Mouse (Mus musculus) intestine, embryonic 16.5 days (tissue): ENCODE measurements at regions not wholly inside any gene's neighbourhood (a gene's known extent, or its start where the extent isn't known, plus 50 kb on each side); places are given as distances from the start of the nearest gene placed in this dataset.

Experiments
- ATAC-seq: fragments of 200-750 bp; cut with Nextera tagmentation; 2 replicates; pipeline ENCODE4 v1.8.0; 2017; ENCODE audit warnings: moderate TSS enrichment, moderate library complexity
- H3K27ac ChIP-seq: fragments of 300-500 bp; sonication (generic); 2 replicates; pipeline ENCODE4 v1.5.1; 2014; ENCODE audit warnings: mild to moderate bottlenecking, low read length
- H3K27me3 ChIP-seq: fragments of 300-500 bp; sonication (generic); replicated peaks from 2 replicates; pipeline ENCODE4 v1.6.1; 2014; ENCODE audit warnings: low read length, control low read depth, mixed read lengths; ENCODE audit not compliant: control insufficient read depth, insufficient read depth
- H3K36me3 ChIP-seq: fragments of 300-500 bp; sonication (generic); 2 replicates; pipeline ENCODE4 v1.6.1; 2014; ENCODE audit warnings: low read length, control low read depth; ENCODE audit not compliant: control insufficient read depth, insufficient read depth
- H3K4me1 ChIP-seq: fragments of 300-500 bp; sonication (generic); 2 replicates; pipeline ENCODE4 v1.6.1; 2014; ENCODE audit warnings: low read length, control low read depth, mixed read lengths; ENCODE audit not compliant: control insufficient read depth, insufficient read depth
- H3K4me2 ChIP-seq: fragments of 300-500 bp; sonication (generic); 2 replicates; pipeline ENCODE4 v1.6.1; 2014; ENCODE audit warnings: low read depth, low read length, control low read depth
- H3K4me3 ChIP-seq: fragments of 300-500 bp; sonication (generic); 2 replicates; pipeline ENCODE4 v1.5.1; 2014; ENCODE audit warnings: mild to moderate bottlenecking, low read length
- H3K9ac ChIP-seq: fragments of 300-500 bp; sonication (generic); 2 replicates; pipeline ENCODE4 v1.6.1; 2014; ENCODE audit warnings: low read depth, low read length
- H3K9me3 ChIP-seq: fragments of 300-500 bp; sonication (generic); 2 replicates; pipeline ENCODE4 v1.6.1; 2016; ENCODE audit warnings: low read length, control low read depth; ENCODE audit not compliant: control insufficient read depth
- WGBS: fragments of 180-500 bp; shearing (Covaris S2); extraction: QIAGEN DNeasy Blood & Tissue Kit; methylation state at CpG from one replicate; pipeline ENCODE4 v1.1.7; 2014; 5-methylcytosine and 5-hydroxymethylcytosine counted together

DNA sequence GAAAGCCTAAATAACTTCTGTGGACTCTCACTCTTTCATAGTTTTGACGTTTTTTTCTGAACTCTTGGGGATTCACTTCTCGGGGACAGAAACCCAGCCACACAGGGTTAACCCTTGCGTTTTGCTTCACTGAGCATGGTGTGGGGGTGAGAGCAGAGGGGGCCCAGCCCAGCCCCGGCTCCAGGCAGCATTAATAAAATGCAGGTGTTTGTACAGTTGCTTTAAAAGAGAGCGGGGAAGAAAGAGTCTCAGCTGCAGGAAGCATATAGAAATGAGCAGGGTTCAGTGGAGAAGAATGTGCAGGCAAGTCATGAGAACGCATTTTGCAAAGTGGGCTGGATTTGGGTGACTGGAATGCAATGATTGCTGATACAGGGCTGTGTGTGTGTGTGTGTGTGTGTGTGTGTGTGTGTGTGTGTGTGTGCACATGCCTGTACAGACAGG, 91.8 kb downstream of the Zfp36l1 start:
- ATAC-seq = no peak
- H3K4me2 ChIP-seq = no peak overlapping the region
- no peak overlapping the region for H3K4me3 ChIP-seq
- H3K27me3 ChIP-seq = no peaks in the 10 kb centered on the region
- no peak overlapping the region for H3K9ac ChIP-seq
- H3K4me1 ChIP-seq = peaks cover 19% of the 10 kb centered on the region
- no peaks in the 10 kb centered on the region for H3K9me3 ChIP-seq
- H3K36me3 ChIP-seq = no peaks in the 10 kb centered on the region
- 28% methylated on average over 6 of the region's 6 CpGs for WGBS
- peak overlapping the region; percentile 43; the same call in 1 of the 2 replicates for H3K27ac ChIP-seq

DNA sequence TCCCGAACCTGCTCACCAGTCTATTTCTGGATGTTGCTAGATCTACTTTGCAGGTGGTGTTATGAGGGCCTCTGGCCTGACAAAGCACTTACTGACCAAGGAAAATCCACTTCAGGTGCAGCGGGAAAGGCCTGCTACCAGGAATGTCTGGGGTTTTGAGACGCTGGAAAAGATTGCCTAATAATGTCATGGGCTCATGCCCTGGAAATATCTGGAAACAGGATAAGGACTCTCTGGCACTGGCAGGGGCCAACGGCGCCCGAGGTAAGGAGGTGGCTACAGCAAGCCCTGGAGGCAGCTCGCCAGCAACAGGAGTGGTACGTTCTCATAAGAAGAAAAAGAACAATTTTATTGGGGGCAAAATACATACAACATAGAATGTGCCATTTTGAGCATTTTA, 94.7 kb downstream of the Zfp36l1 start:
- ATAC-seq = no peak
- WGBS = 85% methylated on average over 8 of the region's 8 CpGs
- Histone ChIP-seq H3K4me2 (no peak overlapping the region), H3K9me3 (no peaks in the 10 kb centered on the region), H3K9ac (no peak overlapping the region), H3K4me3 (no peak overlapping the region), H3K4me1 (peaks cover 29% of the 10 kb centered on the region), H3K27me3 (no peaks in the 10 kb centered on the region), H3K36me3 (no peaks in the 10 kb centered on the region), H3K27ac (no peak overlapping the region)

DNA sequence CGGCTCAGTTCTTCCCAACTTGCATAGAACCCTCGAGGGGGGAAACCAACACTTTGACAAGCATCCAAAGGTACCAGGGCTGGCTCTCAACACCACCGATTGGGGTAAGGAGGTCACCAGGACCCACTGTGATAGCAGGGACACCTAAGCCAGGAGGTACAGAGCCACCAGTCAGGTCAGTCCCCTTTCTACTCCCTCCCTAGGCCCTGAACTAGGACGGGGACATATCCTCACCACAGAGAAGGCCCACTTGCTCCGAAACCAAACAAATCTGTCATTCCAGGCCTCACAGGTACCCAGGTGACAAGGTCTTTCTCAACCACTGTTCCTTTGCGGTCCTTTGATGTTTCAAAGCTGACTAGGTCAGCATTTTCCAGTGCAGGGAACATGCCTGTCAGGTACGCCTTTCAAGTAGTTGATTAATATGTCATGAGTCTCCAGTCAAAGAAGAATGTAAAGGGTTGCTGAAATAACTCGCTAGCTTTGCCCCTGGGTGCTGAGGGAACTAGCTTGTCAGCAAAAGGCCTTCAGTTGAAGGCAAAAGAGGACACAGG, 95.4 kb downstream of the Zfp36l1 start:
- H3K4me3 ChIP-seq = no peak overlapping the region
- no peaks in the 10 kb centered on the region for H3K9me3 ChIP-seq
- H3K4me1 ChIP-seq = peaks cover 22% of the 10 kb centered on the region
- no peak overlapping the region for H3K9ac ChIP-seq
- ATAC-seq = 0 out of 2 replicates have a peak, but pooled peaks have one; percentile 16
- 78% methylated on average over 8 of the region's 8 CpGs for WGBS
- no peaks in the 10 kb centered on the region for H3K36me3 ChIP-seq
- no peak overlapping the region for H3K27ac ChIP-seq
- H3K4me2 ChIP-seq = no peak overlapping the region
- H3K27me3 ChIP-seq = no peaks in the 10 kb centered on the region

DNA sequence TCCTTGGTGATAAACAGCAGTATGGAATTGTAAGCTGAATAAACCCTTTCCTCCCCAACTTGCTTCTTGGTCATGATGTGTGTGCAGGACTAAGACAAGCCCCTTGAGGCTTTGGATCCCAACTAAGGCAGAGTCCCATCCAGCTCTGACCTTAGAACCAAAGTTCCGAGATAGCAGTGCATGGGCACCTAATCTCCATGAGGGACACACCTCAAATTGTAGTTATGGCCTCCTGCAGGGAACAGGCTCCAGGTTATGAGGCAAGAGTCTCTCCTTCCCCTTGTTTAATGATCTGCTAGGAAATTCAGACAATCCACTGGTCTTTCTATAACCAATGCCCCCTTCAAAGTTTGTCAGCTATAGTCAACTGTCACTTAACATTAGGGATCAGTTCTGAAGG, 96.9 kb downstream of the Zfp36l1 start:
- H3K9me3 ChIP-seq = no peaks in the 10 kb centered on the region
- H3K4me2 ChIP-seq = no peak overlapping the region
- H3K27ac ChIP-seq = 0 out of 2 replicates have a peak overlapping the region, but pooled peaks have one; percentile 7
- peak; percentile 71 for ATAC-seq
- no peak overlapping the region for H3K4me3 ChIP-seq
- whole genome bisulfite sequencing = 83% methylated on average over 1 of the region's 1 CpGs
- H3K4me1 ChIP-seq = peaks cover 16% of the 10 kb centered on the region
- no peaks in the 10 kb centered on the region for H3K27me3 ChIP-seq
- no peaks in the 10 kb centered on the region for H3K36me3 ChIP-seq
- no peak overlapping the region for H3K9ac ChIP-seq

DNA sequence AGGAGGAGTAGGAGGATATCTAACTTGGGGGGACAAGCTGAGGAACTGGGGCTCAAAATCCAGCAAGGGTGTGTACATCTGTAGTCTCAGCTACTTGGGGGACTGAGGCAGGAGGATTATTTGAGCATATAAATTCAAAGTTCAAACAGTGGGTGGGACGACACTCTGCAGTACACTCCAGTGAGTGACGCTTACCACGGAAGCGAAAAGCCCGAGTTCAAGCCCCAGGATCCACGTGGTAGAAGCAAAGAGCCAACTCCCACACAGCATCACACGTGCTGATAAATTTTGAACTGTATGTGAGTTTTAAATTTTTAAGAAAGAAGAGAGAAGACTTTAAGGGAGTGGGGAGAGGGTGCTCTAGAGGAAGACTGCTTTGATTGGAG, 98.2 kb downstream of the Zfp36l1 start:
- WGBS = 51% methylated on average over 7 of the region's 7 CpGs
- Histone ChIP-seq H3K9ac (peak overlapping the region; percentile 45; the same call in 1 of the 2 replicates), H3K36me3 (no peaks in the 10 kb centered on the region), H3K27ac (peak overlapping the region; percentile 89), H3K4me1 (peaks cover 16% of the 10 kb centered on the region), H3K4me3 (no peak overlapping the region), H3K4me2 (peak overlapping the region; percentile 21; the same call in 1 of the 2 replicates), H3K27me3 (no peaks in the 10 kb centered on the region), H3K9me3 (no peaks in the 10 kb centered on the region)
- peak; percentile 22; the same call in 1 of the 2 replicates for ATAC-seq

DNA sequence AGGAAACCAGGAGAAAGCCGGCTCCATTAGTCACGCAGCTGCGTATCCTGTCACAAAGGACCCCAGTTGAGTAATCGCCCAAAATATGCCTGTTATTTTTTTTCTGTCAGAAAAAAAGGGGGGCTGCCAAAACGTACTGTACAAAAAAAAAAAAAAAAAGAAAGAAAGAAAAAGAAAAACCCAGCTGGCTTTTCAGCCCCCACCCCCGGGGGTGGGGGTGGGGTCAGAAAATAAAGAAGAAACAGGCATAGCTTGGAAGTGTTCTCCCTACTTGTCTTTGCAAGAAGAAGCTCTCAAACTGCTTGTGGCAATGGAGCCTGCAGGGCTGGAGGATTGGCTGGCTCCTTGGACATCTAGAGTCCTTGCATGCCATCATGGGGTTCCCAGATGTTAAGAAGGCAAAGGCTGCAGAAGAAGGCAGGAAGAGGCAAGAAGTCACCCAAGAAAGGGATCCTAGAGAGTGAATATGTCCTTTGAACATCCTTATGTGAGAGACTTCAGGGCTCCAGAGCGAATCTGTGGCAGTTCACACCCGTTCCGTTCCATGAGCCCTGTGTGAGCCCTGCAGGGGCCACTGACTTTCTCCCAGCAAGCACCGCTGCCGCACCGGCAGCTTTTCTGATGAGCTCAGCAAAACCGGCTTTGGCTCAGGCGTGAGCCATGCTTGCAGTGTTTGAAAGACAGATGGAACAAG, 98.8 kb downstream of the Zfp36l1 start:
- peak overlapping the region; percentile 89 for H3K27ac ChIP-seq
- whole genome bisulfite sequencing = 26% methylated on average over 14 of the region's 14 CpGs
- peaks cover 16% of the 10 kb centered on the region for H3K4me1 ChIP-seq
- no peaks in the 10 kb centered on the region for H3K36me3 ChIP-seq
- H3K9ac ChIP-seq = peak overlapping the region; percentile 45
- peak overlapping the region; percentile 4; the same call in 1 of the 2 replicates for H3K4me3 ChIP-seq
- no peaks in the 10 kb centered on the region for H3K9me3 ChIP-seq
- no peaks in the 10 kb centered on the region for H3K27me3 ChIP-seq
- peak overlapping the region; percentile 21 for H3K4me2 ChIP-seq
- ATAC-seq = peak; percentile 51

DNA sequence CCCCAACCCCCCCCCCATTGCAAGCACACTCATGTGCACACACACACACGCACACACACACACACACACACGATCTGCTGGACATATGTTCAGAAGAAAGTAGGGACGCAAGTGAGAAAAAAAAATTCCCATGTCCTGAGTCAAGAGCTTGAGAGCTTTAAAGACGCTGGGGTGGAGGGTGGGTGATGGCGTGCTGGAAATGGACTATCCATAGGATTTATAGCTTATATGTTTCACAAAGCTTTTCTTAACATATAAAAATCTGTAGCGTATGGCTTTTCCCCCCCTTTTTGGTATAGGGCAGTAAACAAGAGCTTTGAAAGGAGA, 99.3 kb downstream of the Zfp36l1 start:
- no peak overlapping the region for H3K9ac ChIP-seq
- peaks cover 16% of the 10 kb centered on the region for H3K4me1 ChIP-seq
- H3K9me3 ChIP-seq = no peaks in the 10 kb centered on the region
- no peaks in the 10 kb centered on the region for H3K27me3 ChIP-seq
- no peak for ATAC-seq
- H3K36me3 ChIP-seq = no peaks in the 10 kb centered on the region
- no peak overlapping the region for H3K4me2 ChIP-seq
- H3K4me3 ChIP-seq = no peak overlapping the region
- H3K27ac ChIP-seq = peak overlapping the region; percentile 38; the same call in 1 of the 2 replicates
- 52% methylated on average over 6 of the region's 6 CpGs for WGBS

DNA sequence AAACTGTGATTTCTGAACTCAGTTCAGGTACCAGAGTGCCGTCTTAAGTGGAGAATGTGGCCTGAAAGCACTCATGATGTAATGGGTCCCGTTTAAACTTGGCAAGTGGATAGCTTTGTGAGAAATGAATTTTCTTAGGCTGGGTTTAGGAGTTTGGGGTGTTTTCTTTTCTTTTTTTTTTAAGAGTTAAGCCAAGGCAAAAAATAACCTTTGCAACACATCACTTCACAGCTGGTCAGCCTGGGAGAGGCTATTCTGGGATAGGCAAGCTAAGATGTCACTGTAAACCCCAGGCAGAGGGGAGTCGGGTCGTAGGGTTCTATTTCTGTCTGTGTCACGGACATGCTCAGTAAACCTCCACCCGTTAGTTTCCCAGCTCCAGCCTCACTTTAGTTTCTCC, 100.9 kb downstream of the Zfp36l1 start:
- no peak overlapping the region for H3K27ac ChIP-seq
- H3K4me1 ChIP-seq = peaks cover 16% of the 10 kb centered on the region
- WGBS = 82% methylated on average over 6 of the region's 6 CpGs
- no peak overlapping the region for H3K4me3 ChIP-seq
- H3K9me3 ChIP-seq = no peaks in the 10 kb centered on the region
- H3K36me3 ChIP-seq = no peaks in the 10 kb centered on the region
- no peak overlapping the region for H3K9ac ChIP-seq
- ATAC-seq = no peak
- H3K4me2 ChIP-seq = no peak overlapping the region
- no peaks in the 10 kb centered on the region for H3K27me3 ChIP-seq

DNA sequence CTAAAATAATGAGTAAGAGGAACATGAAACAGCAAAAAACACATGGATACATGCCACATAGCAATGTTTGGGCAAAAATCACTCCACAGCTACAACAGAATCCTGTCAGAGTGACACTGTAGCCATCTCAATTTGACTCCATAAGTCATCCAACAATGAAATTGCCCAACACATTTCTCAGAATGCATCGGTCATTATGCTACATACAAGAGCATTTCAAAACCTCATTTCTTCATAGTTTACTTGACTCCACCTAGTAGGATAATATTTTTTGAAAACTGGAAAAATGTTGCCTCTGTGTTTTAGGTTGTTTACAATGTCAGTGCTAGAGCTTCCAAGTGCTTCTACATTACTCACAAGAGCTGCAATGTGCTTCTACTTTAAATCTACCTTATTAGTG, 101.9 kb downstream of the Zfp36l1 start:
- H3K4me3 ChIP-seq = no peak overlapping the region
- H3K4me2 ChIP-seq = no peak overlapping the region
- H3K27ac ChIP-seq = no peak overlapping the region
- H3K4me1 ChIP-seq = peaks cover 12% of the 10 kb centered on the region
- no peak overlapping the region for H3K9ac ChIP-seq
- H3K27me3 ChIP-seq = no peaks in the 10 kb centered on the region
- no peaks in the 10 kb centered on the region for H3K36me3 ChIP-seq
- H3K9me3 ChIP-seq = no peaks in the 10 kb centered on the region
- ATAC-seq = no peak
- WGBS = 92% methylated on average over 1 of the region's 1 CpGs
